Mouse (Mus musculus): ENCODE results near the gene Mlxipl. TPM values are rescaled to one million over a fixed set of nuclear protein-coding genes. Genes with fewer than 3 reads are reported as not detected.
A peak's percentile ranks its signal among the peaks of the same experiment; 100 is the strongest.

Mlxipl gene
- polyA plus RNA-seq, 1 experiment from 2014 or later, result 0.58 TPM

GRCm38 (mm10) chr5:135086871-135087270 is 2.8 kb upstream of the Mlxipl start:
- no peaks in the 10 kb centered on the region for H3K9me3 ChIP-seq
- no peak overlapping the region for H3K4me2 ChIP-seq (replicated peaks)
- no peak overlapping the region for H3K4me3 ChIP-seq
- no peaks in the 10 kb centered on the region for H3K36me3 ChIP-seq
- no peak for ATAC-seq (ENCODE audit: low FRiP score, low read depth)
- no peak overlapping the region for H3K9ac ChIP-seq
- no peak overlapping the region for H3K27ac ChIP-seq
- H3K4me1 ChIP-seq, result no peaks in the 10 kb centered on the region; the same call in 1 of the 2 replicates
- WGBS, result 69% methylated on average over 4 of the region's 4 CpGs
- peaks cover 50% of the 10 kb centered on the region for H3K27me3 ChIP-seq (replicated peaks)

DNA sequence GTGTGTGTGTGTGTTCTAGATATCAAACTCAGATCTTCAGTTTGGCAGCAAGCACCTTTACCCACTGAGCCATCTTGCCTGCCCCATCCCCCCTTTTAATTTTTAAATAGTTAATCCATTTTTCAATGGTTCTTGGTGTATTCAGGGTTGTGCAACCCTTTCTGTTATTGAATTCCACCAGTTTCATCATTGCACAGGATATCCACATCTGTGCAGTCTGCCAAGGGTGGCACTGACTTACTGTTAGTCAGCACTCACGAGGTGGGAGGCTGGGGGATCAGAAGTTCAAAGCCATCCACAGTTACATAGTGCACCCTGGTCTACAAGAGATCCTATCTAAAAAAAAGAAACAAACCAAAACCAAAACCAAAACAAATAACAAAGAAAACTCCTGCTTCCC is 11.3 kb downstream of the Mlxipl start:
- H3K9ac ChIP-seq, result no peak overlapping the region
- H3K36me3 ChIP-seq, result no peaks in the 10 kb centered on the region
- WGBS, result 77% methylated on average over 1 of the region's 1 CpGs
- no peak overlapping the region for H3K27ac ChIP-seq
- H3K4me3 ChIP-seq, result no peak overlapping the region
- 0 out of 2 replicates have a peak, but pooled peaks cover 11% of the 10 kb centered on the region for H3K27me3 ChIP-seq (replicated peaks)
- ATAC-seq (ENCODE audit: low FRiP score, low read depth), result no peak
- H3K9me3 ChIP-seq, result no peaks in the 10 kb centered on the region
- H3K4me1 ChIP-seq, result no peaks in the 10 kb centered on the region
- H3K4me2 ChIP-seq (replicated peaks), result no peak overlapping the region

GRCm38 (mm10) chr5:135103999-135104660 is 14.4 kb downstream of the Mlxipl start:
- 68% methylated on average over 11 of the region's 11 CpGs for WGBS
- no peaks in the 10 kb centered on the region for H3K9me3 ChIP-seq
- H3K27ac ChIP-seq, result no peak overlapping the region
- H3K4me1 ChIP-seq, result peaks cover 15% of the 10 kb centered on the region
- no peak overlapping the region for H3K9ac ChIP-seq
- H3K36me3 ChIP-seq, result no peaks in the 10 kb centered on the region
- H3K27me3 ChIP-seq (replicated peaks), result peaks cover 38% of the 10 kb centered on the region
- ATAC-seq (ENCODE audit: low FRiP score, low read depth), result no peak
- no peak overlapping the region for H3K4me2 ChIP-seq (replicated peaks)
- H3K4me3 ChIP-seq, result no peak overlapping the region

- peak; percentile 86 for ATAC-seq (ENCODE audit: low FRiP score, low read depth)
- H3K27me3 ChIP-seq (replicated peaks), result peaks cover 53% of the 10 kb centered on the region
- no peaks in the 10 kb centered on the region for H3K36me3 ChIP-seq
- H3K9me3 ChIP-seq, result no peaks in the 10 kb centered on the region
- WGBS, result under 1% methylated on average over 48 of the region's 48 CpGs
- peak overlapping the region; percentile 40 for H3K4me3 ChIP-seq
- H3K9ac ChIP-seq, result 0 out of 2 replicates have a peak overlapping the region, but pooled peaks have one; percentile 26
- peak overlapping the region; percentile 88 for H3K4me2 ChIP-seq (replicated peaks)
- no peak overlapping the region for H3K27ac ChIP-seq
- peaks cover 15% of the 10 kb centered on the region for H3K4me1 ChIP-seq
Measured at GRCm38 (mm10) chr5:135106758-135107256, 17.1 kb downstream of the Mlxipl start.

GRCm38 (mm10) chr5:135107521-135108501 is 18.1 kb downstream of the Mlxipl start:
- Histone ChIP-seq H3K4me1 (peaks cover 15% of the 10 kb centered on the region), H3K27ac (no peak overlapping the region), H3K36me3 (no peaks in the 10 kb centered on the region), H3K4me2 (replicated peaks) (peak overlapping the region; percentile 88), H3K27me3 (replicated peaks) (peaks cover 53% of the 10 kb centered on the region), H3K9me3 (no peaks in the 10 kb centered on the region), H3K9ac (no peak overlapping the region), H3K4me3 (peak overlapping the region; percentile 40; the same call in 1 of the 2 replicates)
- WGBS, result 11% methylated on average over 40 of the region's 40 CpGs
- ATAC-seq (ENCODE audit: low FRiP score, low read depth), result peak; percentile 25; the same call in 1 of the 2 replicates

- 59% methylated on average over 6 of the region's 6 CpGs for WGBS
- Histone ChIP-seq H3K27ac (no peak overlapping the region), H3K4me3 (no peak overlapping the region), H3K27me3 (replicated peaks) (peaks cover 53% of the 10 kb centered on the region), H3K9ac (no peak overlapping the region), H3K4me2 (replicated peaks) (no peak overlapping the region), H3K36me3 (no peaks in the 10 kb centered on the region), H3K9me3 (no peaks in the 10 kb centered on the region), H3K4me1 (peaks cover 15% of the 10 kb centered on the region)
- ATAC-seq (ENCODE audit: low FRiP score, low read depth), result no peak
Measured at GRCm38 (mm10) chr5:135109017-135109416, 19.3 kb downstream of the Mlxipl start.

DNA sequence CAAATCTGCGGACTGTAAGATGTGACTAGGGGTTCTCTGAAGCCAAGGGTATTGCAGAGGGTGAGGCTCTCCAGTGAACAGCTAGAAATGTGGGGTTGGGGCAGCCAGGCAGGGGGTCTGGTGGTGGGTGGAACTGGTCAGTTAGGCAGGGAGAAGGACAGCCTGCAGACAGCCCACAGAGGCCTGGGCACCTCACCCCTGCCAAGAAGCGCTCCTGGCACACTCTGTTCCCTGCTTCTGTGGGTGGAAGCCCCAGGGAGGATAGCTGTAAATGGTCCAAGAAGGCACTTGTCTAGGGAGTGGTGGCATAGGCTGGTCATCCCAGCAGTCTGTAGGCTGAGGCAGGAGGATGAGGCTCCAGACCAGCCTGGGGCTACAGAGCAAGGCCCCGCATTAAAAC is 19.7 kb downstream of the Mlxipl start:
- Histone ChIP-seq H3K9ac (no peak overlapping the region), H3K9me3 (no peaks in the 10 kb centered on the region), H3K4me1 (peaks cover 15% of the 10 kb centered on the region), H3K36me3 (no peaks in the 10 kb centered on the region), H3K4me2 (replicated peaks) (no peak overlapping the region), H3K4me3 (no peak overlapping the region), H3K27ac (no peak overlapping the region), H3K27me3 (replicated peaks) (peaks cover 53% of the 10 kb centered on the region)
- 97% methylated on average over 3 of the region's 3 CpGs for WGBS
- ATAC-seq (ENCODE audit: low FRiP score, low read depth), result no peak

- no peak for ATAC-seq (ENCODE audit: low FRiP score, low read depth)
Measured at GRCm38 (mm10) chr5:135109976-135110375, 20.3 kb downstream of the Mlxipl start.

GRCm38 (mm10) chr5:135113782-135114181 is 24.1 kb downstream of the Mlxipl start:
- Histone ChIP-seq H3K9ac (no peak overlapping the region), H3K36me3 (no peaks in the 10 kb centered on the region), H3K4me2 (replicated peaks) (no peak overlapping the region), H3K4me3 (no peak overlapping the region), H3K4me1 (no peaks in the 10 kb centered on the region), H3K27ac (no peak overlapping the region), H3K9me3 (no peaks in the 10 kb centered on the region), H3K27me3 (replicated peaks) (peaks cover 19% of the 10 kb centered on the region)
- WGBS, result 89% methylated on average over 12 of the region's 12 CpGs
- ATAC-seq (ENCODE audit: low FRiP score, low read depth), result no peak

More at GRCm38 (mm10) chr5:135109976-135110375, 20.3 kb downstream of the Mlxipl start:
- WGBS, result 78% methylated on average over 6 of the region's 6 CpGs
- H3K27me3 ChIP-seq (replicated peaks), result peaks cover 50% of the 10 kb centered on the region
- H3K4me3 ChIP-seq, result no peak overlapping the region
- H3K9ac ChIP-seq, result no peak overlapping the region
- no peak overlapping the region for H3K4me2 ChIP-seq (replicated peaks)
- no peak overlapping the region for H3K27ac ChIP-seq
- H3K36me3 ChIP-seq, result no peaks in the 10 kb centered on the region
- H3K9me3 ChIP-seq, result no peaks in the 10 kb centered on the region
- H3K4me1 ChIP-seq, result peaks cover 15% of the 10 kb centered on the region

- Histone ChIP-seq H3K36me3 (no peaks in the 10 kb centered on the region), H3K27ac (no peak overlapping the region), H3K4me3 (no peak overlapping the region), H3K9me3 (no peaks in the 10 kb centered on the region), H3K4me1 (no peaks in the 10 kb centered on the region), H3K4me2 (replicated peaks) (no peak overlapping the region), H3K9ac (no peak overlapping the region), H3K27me3 (replicated peaks) (peaks cover 5% of the 10 kb centered on the region; the same call in 1 of the 2 replicates)
- WGBS, result 89% methylated on average over 8 of the region's 8 CpGs
- no peak for ATAC-seq (ENCODE audit: low FRiP score, low read depth)
Measured at GRCm38 (mm10) chr5:135115241-135115640, 25.6 kb downstream of the Mlxipl start.

DNA sequence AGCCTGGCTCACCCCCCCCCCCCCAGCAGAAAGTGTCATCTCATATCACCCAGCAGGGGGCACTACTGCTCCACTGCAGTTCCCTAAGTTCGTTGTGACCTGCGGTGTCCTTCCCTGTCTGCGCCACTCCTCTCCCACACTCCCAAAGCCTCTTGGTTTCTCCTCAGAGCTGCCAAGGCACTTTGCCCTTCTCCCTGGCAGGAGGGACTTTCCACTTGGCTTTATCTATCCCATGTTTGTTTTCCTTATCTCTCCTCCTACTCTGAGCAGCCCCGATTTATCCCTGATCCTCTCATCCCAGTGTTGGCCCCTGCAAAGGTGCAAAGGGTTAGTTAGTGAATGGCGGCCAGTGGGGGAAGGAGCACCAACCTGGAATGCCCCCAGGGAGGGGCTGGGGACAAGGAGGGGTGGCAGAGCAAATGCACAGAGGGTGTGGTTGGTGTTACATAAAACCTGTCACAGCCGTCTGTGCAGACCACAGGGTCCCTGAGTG is 28.9 kb downstream of the Mlxipl start:
- no peak overlapping the region for H3K4me3 ChIP-seq
- no peak overlapping the region for H3K27ac ChIP-seq
- no peaks in the 10 kb centered on the region for H3K9me3 ChIP-seq
- no peak overlapping the region for H3K9ac ChIP-seq
- WGBS, result 24% methylated on average over 6 of the region's 6 CpGs
- no peaks in the 10 kb centered on the region for H3K4me1 ChIP-seq
- no peaks in the 10 kb centered on the region for H3K36me3 ChIP-seq
- no peak overlapping the region for H3K4me2 ChIP-seq (replicated peaks)
- ATAC-seq (ENCODE audit: low FRiP score, low read depth), result no peak
- 0 out of 2 replicates have a peak, but pooled peaks cover 5% of the 10 kb centered on the region for H3K27me3 ChIP-seq (replicated peaks)

DNA sequence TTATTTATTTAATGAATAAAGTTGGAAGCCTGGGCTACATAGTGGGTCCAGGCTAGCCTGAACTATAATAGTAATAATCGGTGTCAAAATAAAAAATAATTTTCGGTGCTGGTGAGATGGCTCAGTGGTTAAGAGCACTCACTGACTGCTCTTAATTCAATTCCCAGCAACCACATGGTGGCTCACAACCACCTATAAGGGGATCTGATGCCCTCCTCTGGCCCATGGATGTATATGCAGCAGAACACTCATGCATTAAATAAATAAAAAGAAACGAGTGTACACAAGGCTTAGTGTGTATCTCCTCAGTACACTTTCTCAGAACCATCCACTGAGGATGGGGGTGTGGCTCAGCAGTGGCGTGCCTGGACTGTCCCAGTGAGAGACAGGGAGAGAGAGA is 31.1 kb downstream of the Mlxipl start:
- 0 out of 2 replicates have a peak, but pooled peaks cover 5% of the 10 kb centered on the region for H3K27me3 ChIP-seq (replicated peaks)
- no peaks in the 10 kb centered on the region for H3K4me1 ChIP-seq
- no peak overlapping the region for H3K4me3 ChIP-seq
- no peaks in the 10 kb centered on the region for H3K9me3 ChIP-seq
- ATAC-seq (ENCODE audit: low FRiP score, low read depth), result no peak
- 64% methylated on average over 4 of the region's 4 CpGs for WGBS
- H3K36me3 ChIP-seq, result no peaks in the 10 kb centered on the region
- no peak overlapping the region for H3K4me2 ChIP-seq (replicated peaks)
- H3K9ac ChIP-seq, result no peak overlapping the region
- H3K27ac ChIP-seq, result no peak overlapping the region

All from neural tube, embryonic 12.5 days (tissue).